Mouse (Mus musculus) layer of hippocampus, adult 11-12 months (tissue): ENCODE measurements at regions not wholly inside any gene's neighbourhood (a gene's known extent, or its start where the extent isn't known, plus 50 kb on each side); places are given as distances from the start of the nearest gene placed in this dataset.
A peak's percentile ranks its signal among the peaks of the same experiment; 100 is the strongest.

ENCODE experiments used
- DNase-seq: peaks from one replicate; pipeline ENCODE4 v3.0.0; 2022; ENCODE audit warnings: low spot score

DNA sequence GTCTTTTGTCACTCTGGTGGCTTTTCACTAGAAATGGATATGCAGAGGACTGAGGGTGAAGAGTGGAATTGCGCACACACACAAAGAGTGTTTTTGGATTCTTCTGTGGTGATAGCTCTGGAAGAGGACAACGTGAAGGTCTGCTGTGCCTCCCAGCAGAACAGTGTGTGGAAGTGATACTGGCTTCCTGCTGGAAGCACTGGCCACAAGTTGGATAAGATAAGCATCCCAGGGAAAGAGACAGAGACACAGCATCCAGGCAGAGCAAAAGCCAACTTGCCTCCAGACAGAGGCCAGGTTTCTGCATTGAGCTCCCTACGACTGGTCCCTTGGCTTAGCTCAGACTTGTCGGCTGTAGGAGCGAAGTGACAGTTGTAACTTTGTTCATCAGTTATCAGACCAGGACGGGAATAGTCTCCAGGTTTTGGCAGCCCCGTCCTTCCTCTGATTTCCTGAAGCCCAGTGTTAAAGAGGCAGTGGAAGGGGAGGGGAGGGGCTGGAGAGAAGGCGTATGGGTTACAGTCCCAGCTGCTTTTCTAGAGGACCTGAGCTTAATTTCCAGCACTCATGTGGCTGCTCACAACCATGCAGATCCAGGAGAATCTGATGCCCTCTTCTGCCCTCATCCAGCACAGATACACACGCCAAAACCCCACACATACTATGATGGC, 89.2 kb downstream of the Tmem170b start:
- no peak for DNase-seq

DNA sequence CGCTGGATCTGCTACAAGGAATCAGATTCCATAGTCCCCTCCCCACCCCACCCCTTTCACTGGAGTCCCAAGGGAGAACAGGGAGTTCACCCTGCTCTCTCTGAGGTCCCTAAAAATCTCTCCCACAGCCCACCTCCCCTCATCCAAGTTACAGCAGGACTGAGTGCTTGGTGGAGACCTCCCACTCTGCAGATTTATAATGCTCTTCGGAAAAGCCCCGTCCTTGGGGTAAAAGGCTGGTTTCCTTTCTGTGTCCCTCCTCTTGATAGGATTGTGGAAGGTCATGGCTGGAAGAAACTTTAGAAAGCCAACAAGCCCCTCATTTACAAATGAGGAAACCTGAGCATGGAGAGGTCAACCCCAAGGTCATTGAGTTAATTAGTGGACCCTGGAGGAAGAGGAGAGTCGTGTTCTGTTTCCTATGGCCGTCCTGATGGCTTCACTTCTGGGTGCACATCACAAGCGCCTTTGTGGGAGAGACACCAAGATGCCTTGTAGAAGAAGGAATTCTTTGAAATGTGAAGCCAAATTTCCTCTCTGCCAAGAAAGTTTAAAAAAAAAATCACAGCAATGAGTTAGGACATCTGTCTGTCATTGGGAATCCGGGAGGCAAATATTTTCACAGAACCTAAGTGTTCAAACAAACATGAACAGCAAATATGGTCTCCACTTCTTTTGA, 91.2 kb downstream of the Tmem170b start:
- DNase-seq, result no peak

GRCm38 (mm10) chr13:41701345-41701744, 95.6 kb downstream of the Tmem170b start:
- no peak for DNase-seq

DNA sequence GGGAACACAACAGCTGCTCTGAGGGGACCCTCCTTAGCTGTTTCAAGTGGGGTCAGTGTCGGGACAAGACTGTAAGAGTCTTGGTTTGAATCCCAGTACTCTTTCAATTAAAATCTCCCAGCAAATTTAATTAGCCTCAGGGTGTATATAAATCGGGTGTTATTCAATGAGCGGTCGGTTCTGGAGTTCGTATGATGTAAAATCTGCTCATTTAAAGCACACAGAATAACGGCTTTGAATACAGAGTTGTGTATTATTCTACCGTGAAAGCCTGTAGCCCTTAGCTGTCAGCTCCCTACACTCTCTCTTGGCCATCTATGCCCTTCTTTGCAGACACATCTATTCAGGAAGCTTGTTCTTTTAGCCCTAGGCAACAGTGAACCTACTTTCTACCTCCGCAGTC, 96.1 kb downstream of the Tmem170b start:
- no peak for DNase-seq

GRCm38 (mm10) chr13:41703196-41703595, 97.5 kb downstream of the Tmem170b start:
- DNase-seq, result no peak

DNA sequence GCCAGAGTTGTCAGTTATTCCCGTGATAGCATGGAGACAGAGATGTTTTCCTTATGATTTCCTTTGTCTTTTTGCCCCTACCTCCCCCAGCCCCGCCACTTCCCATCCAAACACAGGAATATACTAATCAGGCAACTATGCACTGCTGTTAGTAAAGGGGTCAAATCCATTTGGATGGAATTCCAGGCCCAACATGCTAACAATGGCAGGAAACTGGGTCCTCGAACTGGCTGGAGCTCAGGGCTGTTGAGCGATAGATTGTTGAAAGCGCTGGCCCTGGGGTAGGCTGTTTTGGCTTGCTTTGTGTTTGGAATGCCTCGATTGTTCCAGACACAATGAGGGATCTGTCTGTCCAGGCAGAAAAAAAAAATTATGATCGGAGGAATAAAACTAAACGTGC, 97.9 kb downstream of the Tmem170b start:
- DNase-seq, result no peak

DNA sequence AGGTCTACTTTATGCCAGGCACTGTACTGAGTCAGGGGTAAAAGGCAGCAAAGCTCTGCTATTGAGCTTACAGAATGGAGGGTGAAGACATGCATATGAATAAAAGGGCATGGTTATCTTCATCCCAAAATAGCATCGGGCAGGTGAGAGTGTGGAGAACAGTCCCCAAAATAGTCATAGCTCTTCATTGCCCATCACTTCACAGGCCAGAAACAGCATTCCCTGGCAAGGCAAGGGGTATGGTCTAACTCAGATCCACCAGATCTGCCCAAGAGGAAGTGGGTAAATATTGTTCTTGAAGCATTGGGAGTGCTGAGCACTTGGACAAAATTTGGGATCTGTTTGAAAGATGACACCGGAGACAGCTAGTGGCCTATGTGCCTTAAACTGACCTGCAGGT, 99.1 kb downstream of the Tmem170b start:
- no peak for DNase-seq

DNA sequence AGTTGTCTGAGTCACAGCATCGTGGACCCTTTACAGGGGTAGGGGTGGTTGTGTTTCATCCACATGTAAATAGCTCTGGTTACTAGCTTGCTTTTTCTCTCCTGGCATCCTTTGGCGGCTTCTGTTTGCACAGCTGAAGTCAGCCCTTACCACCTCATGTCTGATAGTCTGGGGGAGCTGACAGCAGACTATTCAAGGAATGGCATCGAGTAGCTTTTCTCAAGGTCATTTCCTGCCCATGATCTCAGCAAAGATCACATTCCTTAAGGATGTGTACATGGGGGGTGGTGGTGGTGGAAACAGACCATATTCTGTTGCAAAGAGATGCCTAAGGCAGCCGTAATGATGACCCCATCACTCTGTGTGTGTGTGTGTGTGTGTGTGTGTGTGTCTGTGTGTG, 99.9 kb downstream of the Tmem170b start:
- DNase-seq, result no peak

DNA sequence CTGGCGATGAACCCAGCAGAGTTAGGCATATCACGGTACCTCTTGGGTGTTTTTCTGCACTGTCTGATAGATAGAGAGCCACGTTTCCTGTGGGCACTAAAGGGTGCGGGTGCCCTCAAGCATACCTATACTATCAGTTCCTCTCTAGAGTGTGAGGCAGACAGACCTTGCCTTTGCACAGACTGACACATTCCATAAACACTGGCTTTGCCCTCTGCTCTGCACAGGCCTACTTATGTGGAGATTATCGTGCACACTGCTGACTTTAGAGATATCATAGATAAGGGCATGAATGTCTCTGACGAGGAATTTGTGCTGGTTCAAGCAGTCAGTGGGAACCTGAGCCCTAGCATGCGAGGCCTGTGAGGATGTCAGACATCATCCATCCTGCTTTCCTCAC, 102.1 kb downstream of the Tmem170b start:
- DNase-seq, result no peak

- DNase-seq, result no peak
Measured at GRCm38 (mm10) chr13:41709071-41709470, 103.4 kb downstream of the Tmem170b start.

GRCm38 (mm10) chr13:41709475-41710227, 103.9 kb downstream of the Tmem170b start:
- DNase-seq, result peak; percentile 92

DNA sequence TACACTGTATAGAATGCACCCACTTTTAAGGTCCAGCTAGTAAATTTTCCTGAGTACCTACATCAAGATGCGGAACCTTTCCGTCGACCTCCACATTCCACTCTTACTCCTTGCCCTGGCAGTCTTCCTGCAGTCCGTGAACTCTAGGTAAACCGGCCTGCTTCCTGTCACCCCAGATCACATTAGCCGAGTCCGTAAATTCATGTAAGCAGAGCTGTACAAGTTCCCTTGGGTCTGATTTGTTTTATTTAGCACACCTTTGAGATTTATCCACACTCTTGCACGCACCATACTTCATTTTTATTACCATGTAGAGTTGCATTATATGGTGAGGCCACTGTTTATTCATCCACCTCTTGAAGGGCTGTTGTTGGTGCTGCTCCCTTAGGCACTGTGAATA, 106.9 kb downstream of the Tmem170b start:
- DNase-seq, result no peak
